Mouse (Mus musculus): ENCODE measurements around the gene Lect2.

Gene Lect2

DNA sequence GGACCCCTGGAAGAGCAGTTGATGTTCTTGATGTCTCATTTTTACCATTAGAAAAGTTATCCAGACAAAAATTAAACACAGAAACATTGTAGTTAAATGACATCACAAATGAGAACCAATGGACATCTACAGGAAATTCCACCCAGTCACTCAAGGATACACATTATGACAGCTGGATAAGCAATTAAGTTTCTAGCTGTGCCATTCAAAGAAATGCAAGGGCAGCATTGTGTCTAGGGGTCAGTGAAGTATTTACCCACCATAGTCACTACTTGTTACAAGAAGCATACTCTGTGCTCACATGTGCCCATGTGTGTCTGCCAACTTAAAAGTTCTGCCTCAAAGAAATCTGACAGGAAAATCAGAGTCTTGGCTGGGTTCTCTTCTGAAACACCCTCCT, 34.7 kb downstream of the Lect2 start:
- intact Hi-C loops (cut with DNase I) = no loop called here

DNA sequence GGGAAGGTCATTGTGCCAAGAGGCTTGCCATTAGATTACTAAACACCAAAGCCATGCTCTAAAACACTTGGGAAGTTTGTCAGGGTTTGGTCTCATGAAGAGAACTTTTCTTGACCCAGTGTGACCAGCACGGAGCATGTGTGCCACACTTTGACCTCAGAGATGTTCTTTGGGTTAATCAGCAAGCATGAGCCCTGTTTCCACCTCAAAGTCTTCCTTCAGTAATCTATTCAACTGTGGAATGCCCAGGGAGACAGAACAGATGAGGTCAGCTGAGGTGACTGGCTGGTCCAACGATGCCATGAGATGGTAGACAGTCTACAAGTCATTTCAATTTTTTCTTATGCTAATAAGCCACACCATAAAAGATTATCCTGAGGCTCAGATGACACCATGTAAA, 38.5 kb downstream of the Lect2 start:
- intact Hi-C loops (cut with DNase I) = no loop called here

DNA sequence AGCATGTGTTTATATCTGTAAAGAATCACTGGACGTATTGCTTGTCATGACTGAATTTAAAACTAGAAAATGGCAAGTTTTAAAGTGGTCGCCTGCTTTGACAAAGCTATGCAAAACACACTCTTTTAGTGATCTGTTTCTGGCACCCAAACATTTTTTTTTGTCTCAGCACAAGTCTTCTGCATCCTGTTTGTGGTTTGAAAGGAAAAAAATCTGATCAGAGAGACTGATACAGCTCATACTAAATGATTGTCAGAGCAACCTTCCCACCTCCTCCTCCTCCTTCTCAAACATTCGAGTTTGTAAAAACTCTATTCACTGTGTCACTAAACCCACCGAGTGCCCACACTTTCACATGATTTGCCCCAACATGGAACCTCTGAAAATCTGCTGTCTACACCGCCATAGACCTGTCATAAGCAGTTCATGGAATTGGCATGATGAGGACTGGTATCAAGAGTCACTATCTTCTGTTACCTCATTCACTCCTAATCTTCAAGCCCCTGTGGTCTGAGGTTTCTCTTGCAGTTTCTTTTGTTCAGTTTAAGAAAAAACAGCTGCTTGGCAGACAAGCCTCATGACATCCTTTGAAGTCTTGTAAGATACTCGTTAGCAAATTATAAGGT, 41.3 kb downstream of the Lect2 start:
- intact Hi-C loops (cut with DNase I) = no loop called here

DNA sequence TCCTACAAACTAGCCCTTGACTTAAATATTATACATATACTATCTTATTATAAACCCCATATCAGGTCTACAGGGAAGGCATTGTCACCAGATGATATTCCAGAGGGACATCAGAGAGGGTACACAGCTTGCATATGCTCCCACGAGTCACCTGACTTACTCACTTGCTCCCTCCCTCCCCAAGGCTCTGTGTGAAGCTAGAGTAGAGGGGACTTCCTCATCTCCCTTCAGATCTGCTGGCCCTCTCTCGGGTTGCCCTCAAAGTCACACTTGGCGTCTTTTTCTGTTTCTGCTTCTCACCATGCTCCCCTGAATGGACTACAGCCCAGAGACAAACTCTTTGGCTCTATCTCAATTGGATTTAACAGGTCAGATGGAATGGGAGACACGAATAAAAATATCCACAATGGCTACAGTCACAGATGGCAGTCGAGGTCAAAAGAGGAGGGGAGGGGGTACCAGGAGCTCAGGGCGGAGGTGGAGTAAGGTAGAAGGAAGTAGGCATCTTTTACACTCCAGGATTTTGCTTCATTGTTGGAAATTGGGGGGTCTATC, 46.4 kb downstream of the Lect2 start:
- intact Hi-C loops (cut with DNase I) = no loop called here

DNA sequence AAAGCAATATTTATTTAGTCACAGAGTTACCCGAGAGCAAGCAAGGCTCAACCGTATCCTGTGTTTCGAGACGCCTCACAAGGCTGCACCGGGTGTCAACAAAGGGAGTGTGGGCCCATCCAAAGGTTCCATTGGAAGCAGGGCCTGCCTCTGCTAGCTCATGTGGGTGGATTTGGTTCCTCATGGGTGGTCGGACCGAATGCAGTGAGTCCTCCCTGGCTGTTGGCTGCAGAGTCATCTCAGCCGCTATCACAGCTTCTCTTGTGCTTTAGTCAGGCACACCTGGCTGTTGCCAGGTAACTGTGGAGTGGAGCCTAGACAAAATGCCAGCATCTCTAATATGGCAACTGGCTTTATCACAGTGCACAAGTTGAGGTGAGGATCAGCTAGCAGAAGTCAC, 47.7 kb downstream of the Lect2 start:
- intact Hi-C loops (cut with DNase I) = no loop called here

DNA sequence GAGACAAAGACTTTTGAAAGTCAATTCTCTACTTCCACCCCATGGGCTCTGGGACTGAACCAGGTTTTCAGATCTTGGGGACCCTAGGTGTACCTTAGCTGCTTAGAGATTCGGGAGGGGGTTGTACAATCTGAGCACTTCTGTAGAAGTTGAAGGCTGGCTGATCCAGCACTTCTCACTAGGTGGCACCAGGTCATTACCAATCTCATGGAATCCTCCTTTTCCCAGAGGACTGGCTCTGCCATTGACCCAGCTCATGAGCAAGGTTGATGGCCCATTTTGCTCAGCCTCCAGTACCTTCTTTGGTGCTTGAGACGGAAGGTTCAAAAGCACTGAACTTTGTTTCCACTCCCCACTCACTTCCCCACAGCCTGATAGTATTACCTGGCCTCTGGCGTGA, 48.2 kb downstream of the Lect2 start:
- intact Hi-C loops (cut with DNase I) = no loop called here

DNA sequence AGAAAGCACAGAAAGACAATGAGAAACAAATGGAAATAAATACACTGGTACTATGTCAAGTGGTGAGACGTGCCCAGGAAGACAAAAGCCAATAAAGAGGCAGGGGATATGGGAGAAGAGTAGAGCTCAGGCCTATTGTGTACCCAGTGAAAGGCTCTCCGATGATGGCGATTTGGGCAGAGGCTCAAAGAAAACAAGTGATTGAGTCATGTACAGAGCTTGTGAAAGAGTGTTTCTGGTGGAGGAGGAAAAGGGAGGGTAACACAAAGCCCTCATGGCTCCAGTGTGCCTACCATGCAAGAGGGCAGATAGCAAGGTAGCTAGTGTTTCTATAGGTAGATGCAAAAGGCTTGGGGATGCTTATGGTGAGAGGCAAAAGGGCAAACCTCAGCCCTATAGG, 53.9 kb downstream of the Lect2 start:
- intact Hi-C loops (cut with DNase I) = no loop called here
